Mouse (Mus musculus) gastrocnemius, postnatal 36 days (tissue): ENCODE measurements around the gene Bsnd. TPM values are rescaled to one million over a fixed set of nuclear protein-coding genes. Genes with fewer than 3 reads are reported as not detected.

Experiments
- total RNA-seq, 2 experiments: library from RNA; stranded (reverse); gene quantifications; 2 replicates each; pipeline ENCODE4 v1.2.3; 2021

Bsnd gene
- total RNA-seq, 2 experiments from 2014 or later, result not detected

Other genes starting within 250 kb of the Bsnd start
- 10 to 100 TPM; 50.5 to 52.6 TPM for gene Usp24, start 176.1 kb downstream of the Bsnd start, total RNA-seq
- gene Pcsk9, start 28.0 kb downstream of the Bsnd start, total RNA-seq, result under 1 TPM in 1 of 2 experiments, not detected in 1; 0.08 TPM
- 1 to 10 TPM; 1.5 to 2.3 TPM for gene Dhcr24, start 68.8 kb upstream of the Bsnd start, total RNA-seq
- not detected for gene Lexm, start 125.0 kb upstream of the Bsnd start, total RNA-seq
- gene Ttc22, start 130.1 kb upstream of the Bsnd start, total RNA-seq, result not detected
- 1 to 10 TPM; 1.3 to 1.7 TPM for gene Pars2, start 158.8 kb upstream of the Bsnd start, total RNA-seq
- 10 to 100 TPM; 21.6 to 24.4 TPM for gene Ttc4, start 186.7 kb upstream of the Bsnd start, total RNA-seq
- gene Mroh7, start 238.6 kb upstream of the Bsnd start, total RNA-seq, result under 1 TPM; 0.47 to 0.64 TPM
- not detected for gene Fam151a, start 241.6 kb upstream of the Bsnd start, total RNA-seq